Mouse (Mus musculus) brain, embryonic 18.5 days (tissue): ENCODE measurements around the gene Spo11.

Source experiments
- DNase-seq: peaks from one replicate; pipeline ENCODE4 v3.0.0-alpha.2; 2012; ENCODE audit warnings: low read depth, low spot score

Spo11 gene

DNA sequence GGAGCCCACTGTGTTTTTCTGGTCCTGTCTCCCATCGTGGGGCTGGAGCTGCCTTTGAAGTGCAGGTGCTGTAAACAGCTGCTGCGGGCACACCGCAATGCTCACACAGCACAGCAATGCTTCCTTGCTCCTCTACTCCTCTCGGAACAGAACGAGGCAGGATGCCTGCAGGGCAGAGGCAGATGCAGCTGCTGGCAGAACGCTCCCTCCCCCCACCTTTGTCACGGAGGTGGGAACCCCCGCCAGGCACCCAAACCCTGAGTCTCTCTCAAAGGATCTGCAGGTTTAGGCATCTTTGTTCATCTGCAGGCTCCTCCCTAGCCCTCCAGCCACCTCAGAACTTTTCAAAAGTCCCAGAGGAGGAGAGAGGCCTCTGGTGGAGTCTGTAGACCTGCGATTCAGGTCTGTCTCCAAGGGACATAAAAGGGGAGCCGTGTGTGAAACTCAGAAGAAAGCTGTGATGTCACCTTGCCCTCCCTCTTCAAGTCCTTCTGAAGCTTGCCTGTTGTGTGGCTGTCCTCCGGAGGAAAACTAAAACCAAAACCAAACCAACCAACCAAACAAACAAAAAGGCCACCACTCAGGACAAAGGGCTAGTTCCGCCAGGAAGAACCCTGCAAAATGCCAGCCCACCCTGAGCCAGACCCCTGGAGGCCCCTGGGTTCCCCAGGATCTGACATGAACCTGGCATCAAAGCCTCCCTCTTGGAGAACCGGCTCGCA lies at the start of gene Spo11:
Gene Spo11, plus strand, starts transcription at position 292 of the 722 bp plus-strand sequence.
- no peak for DNase-seq

DNA sequence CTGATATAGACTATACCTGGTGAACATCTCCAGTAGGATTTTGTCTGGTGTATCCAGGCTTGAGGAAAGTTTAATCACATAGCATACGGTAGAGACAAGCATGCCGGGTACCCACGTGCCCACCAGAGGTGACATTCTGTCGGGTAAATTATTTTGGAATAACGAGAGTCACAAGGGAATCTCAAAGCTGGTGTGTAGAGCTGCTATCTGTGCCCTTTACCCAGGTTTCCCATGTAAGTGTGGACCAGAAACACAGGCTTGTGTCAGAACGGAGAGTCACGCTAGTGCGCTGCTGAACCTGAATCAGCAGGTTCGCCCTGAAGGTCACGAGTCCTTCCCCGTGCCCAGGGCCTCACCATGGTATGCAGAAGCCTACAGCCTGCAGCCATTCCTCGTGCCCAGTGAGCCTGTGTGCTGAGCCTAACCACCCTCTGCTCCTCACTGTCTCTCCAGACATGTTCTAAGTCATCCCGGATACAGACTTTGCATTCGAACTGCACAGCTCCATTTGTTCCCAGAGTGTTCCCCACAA lies 47.5 kb upstream of the Spo11 start:
- DNase-seq: no peak

DNA sequence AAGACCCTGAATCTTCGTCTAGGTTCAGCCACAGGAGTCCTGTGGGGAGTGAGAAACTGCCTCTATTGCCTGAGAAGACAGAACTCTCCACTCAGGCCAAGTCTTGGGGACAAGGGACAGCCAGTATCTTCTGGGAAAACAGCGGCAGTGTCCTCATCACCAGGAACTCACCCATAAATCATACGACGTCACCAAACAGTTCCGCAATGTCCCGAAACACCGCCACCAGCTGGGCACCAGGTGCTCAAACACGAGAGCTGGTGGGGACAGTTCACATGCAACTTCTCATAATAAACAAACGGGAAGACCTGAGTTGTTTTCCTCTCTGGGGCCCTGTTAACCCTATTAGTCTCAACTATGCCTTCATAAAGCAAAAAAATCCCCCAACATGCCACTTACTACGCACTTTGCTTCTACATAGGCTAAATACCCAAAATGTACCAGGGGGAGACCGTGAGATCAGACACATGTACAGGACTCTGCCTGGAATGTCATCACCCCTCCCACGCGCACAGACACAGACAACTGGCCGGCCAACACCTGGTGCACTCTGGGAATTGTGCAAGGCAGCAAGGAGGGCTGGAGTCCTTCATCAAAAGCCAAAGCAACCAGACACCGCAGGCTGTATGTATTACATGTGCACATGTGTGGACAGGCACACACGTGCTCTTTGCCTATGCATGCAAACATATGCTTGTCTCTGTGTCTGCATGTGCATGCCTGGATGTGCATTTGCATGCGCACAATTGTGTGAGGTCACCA lies 46.2 kb upstream of the Spo11 start:
- no peak for DNase-seq

DNA sequence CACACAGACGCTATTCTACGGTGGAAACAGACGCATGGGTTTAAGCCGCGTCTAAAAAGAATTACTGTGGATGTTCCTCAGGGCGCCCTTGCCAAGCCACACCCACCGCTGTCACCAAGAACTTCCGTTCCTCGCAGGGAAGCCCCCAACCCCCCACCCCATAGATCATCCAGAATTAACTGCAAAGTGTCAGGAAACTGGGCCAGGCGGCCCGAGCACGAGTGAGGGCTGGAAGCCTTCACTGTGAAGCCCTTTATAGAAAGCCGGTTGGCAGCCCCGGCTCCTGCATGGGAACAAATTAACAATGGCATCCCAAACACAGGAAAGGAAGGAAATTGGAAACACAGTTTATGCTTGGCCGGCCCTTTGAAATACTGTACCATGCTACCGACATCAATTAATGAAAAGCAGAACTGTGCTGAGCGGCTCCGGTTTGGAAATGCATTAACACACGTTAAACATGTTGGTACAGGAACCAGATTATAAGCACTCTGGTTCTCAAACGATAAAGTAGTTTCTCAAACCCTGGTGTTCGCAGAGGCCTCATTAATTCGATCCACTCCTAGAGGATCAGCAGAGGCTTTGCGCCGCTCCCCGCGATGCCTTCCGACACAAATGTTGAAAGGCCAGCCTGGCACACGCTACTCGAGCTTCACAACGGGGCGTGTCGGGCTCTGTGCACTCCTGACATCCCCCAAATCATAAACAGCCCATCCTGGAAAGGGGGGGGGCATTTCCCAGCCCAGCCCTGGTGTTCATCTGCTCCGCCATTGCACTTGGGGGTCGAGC lies 43.7 kb upstream of the Spo11 start:
- no peak for DNase-seq

DNA sequence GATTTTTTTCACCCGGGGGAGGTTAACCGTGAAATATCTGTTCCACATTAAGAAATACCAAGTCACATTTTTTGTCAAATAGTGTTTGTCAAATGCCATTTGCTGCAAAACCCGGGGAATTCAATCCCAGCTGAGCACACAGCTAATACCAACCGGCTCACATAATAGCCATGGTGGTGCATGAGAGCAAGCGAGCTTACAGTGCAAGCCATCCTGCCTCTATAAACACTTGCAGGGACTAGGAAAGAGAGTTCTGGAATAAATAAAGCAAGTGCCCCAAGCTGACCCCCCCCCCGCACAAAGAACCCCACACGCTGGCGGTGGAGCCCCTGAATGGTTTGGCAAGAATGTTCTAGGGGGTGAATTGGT lies 43.1 kb upstream of the Spo11 start:
- no peak for DNase-seq

DNA sequence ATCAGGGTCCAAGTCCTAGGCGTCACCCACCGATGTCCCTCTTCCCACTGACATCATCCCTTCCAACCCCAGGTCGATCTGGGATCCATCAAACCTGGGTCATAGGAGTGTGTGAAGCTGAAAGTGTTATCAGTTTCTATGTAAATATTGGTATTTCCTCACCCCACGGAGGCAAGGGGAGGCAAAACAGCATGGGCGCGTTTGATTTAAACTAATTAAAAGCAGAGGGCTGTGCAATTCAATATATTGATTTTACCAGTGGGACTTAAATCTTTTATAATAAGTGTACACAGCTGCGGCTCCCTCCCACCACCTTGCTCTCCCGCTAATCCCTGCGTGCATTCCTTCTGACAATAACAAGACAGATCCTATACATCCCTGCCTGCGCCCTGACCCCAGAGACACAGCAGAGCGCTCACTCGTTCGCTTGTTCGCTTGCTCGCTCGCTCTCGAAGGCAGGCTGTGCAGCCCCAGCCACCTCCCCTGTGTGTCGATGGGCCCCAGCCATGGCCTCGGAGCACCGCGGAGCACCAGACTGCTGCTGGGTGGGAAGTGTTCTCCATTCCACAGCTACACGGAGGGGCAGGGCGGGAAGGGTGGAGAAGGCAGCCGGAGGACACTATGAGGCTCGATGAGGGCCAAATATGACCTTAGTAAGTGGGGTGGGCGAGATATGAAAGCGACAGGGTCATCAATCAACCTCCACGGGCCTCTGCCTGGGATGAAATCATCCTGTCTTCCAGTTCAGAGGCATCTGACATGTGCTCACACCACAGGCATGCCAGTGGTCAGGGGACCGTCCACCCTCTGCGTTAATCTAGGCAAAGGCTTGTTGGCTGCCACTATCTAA lies 42.4 kb upstream of the Spo11 start:
- no peak for DNase-seq

DNA sequence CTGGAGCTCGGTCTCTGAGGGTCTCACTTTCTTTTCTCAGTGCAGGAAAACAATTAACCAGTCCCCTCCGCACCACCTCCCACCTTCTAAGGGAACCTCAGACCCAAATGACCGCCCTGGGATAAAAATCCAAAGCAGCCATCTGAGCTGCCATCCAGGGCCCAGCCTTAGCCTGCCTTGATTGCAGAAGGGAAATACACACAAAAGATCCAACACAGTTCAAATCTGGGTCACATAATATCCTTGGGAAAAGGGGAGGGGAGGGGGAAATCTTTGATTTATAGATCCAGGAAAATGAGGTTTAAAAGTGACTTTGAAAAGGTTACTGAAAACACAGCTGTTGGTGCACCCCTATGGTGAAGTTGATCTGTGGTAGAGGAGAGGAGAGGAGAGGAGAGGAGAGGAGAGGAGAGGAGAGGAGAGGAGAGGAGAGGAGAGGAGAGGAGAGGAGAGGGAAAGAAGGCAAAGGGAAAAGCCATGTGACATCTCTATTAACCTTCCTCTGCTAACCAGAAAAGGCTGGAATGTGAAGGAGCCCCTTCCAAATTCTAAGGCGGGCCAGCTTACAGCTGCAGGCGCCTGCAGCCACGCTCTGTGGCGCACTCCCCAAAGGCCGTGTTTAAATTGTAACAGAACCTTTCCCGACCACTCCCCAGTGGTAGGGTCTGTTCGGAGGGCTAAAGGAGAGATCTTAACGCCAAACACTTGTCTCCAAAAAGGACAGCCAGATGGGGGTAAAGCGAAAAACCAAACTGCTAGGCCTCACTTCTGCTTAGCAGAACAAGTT lies 41.5 kb upstream of the Spo11 start:
- no peak for DNase-seq

DNA sequence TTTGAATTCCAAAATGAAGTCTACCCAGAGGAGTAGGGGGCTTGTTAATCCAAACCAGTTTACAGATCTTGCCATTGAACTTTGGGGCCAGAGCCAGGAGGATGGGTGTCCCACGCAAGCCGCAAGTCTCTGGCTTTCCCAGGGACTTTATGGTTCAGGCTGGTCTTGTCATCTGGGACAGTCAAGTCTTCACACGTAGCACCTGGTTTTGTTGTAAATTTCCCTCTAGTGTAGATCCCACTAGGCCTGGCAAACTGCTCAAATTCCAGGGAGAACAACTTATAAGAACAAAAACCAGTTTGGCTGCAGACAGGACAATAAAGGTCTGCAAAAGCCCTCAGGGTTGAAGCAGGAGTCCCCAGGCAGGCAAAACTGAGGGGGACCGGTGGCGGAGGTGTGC lies 40.7 kb upstream of the Spo11 start:
- DNase-seq: no peak

DNA sequence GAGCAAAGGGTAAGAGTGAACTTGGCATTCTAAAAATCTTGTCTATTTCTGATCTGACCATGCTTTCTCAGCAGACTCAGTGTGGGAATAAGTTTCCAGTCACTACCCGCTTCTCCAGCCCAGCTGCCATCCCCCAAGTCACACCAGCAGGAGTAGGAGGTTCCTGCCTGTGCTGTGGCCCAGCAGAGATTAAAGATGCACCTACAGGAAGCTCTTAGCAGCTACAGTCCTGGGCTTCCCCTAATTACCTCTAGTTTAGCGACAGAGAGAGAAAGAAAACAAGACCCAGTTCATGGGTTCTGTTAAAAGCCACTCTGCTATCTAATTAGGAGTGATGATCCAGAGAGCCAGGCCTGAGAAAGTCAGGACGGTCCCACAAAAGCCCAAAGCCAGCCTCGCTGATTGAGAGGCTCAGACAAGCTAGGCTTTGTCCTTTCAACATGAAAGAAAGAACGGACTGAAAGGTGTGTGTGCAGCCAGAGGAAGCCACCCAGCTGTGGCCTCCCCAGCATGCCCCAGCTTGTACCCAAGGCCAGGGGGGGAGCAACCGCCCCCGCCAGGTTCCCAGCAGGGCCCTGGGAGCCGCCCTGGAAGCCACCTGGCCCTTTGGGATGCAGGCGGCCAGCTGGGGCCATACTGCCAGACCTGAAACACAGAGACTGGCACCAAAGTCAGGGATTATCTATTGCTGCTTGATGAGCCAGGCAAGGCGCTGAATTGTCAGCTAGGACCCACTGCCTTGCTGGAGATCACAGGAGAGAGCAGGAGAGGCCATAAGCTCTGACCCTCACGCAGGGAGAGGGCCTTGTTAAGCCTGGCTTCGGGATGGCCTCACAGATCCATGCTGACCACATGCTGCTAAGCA lies 39.9 kb upstream of the Spo11 start:
- no peak for DNase-seq

DNA sequence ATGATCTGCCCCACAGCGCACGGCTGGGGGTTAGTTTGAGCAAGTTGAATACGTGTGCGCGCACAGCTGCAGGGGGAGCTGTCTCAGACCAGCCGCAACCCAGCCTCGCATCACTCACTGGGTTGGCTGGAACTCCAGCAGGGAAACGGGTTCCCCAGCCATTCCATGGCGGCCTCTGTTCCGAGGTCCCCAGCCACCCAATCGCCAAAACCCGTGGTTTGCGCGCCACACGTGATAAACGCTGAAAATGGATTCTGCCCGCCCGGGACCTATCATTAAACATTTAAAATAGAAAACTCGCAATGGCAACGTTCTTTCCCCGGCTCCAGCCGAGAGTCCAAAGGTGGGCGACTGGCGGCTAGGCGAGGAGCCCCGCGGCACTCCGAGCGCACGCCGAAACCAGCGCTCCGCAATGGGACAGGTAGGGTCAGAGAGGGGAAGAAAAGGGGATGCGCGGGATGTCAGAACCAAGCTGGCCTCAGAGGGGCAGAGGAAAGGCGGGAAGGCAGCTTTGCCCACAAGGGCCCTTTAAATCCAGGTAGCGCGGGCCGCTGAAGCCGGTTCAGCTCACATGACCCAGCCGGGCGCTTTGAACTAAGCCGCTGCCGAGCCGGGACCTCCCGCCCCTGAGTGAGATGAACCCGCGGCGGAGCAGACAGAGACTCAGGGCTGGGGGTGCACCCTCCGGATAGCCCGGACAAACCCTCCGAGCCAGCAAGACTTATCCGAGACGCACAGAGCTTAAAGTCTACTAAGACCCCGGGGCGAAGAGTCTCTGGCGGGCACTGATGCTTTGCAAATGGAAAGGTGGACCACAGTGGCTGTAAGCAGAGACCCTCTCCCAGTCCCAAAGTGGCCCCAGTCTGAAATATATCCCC lies 38.5 kb upstream of the Spo11 start:
- no peak for DNase-seq

DNA sequence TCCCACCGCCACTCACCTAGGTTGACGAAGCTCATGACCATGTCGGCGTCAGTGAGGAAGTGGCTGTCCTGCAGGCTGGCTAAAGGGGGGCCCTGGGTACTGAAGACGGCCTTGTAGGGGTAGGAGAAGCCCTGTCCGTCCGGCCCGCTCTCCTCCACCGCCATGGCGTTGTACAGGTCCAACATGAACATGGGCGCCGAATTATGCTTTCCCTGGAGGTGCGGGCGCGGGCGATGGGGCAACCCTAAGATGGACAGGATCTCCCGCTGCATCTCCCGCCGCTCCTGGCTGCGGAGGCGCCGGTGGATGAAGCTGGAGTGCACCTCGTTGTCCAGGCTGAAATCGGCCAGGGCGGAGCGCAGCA lies 37.9 kb upstream of the Spo11 start:
- DNase-seq: no peak

DNA sequence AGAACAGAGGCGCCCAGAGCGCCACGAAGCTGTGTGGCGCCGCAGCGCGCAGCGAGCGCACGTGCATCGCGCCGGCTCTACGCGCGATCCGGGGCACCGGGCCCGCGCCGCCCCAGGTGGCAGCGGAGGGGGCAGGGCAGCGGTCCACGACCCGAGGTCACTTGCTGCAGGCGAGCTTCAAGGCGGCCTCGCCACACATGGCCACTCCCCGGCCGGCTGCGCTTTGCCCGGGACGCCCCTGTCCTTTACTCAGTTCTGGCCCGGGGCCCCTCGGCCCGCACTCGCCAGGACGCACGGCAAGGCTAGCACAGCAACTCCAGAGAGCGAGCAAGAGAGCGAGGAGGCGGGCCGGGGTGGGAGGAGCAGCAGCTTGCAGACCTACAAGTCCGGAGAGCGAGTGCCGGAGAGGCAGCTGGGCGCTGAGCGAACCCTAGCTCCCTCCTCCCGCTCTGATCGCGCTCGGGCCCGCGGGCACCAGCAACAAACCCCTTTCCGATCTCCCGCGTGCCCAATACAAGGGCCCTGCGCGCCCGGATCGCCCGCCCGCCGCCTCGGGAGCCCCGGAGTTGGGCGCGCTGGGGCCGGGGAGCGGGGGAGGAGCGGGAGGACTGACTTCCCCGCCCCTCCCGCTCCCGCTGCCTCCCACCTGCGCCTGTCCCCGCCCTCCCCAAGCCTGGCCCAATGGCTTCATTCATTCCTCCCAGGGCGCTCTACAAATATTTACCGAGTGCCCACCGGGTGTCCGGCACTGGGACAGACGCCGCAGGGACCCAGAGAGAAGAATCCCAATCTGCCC lies 37.3 kb upstream of the Spo11 start, which contains the start of gene Bmp7:
Gene Bmp7, minus strand, starts transcription at position 319 of the 796 bp plus-strand sequence.
- no peak for DNase-seq

DNA sequence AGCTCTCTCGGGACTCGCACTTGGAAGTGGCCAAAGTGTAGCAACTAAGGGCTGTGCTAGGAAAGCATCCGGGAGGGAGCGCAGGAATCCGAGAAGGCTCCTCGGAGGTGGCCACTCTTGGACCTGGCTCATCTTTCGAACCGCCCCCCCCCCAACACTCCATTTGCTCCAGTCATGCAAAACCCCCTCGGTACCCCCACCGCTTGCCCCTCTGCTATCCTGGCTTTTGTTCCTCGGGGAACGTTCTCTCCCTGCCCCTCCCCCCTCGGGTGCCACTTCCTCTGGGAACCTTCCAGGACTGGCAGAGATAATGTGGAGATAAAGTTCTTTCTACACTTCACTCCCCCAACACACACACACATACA lies 36.7 kb upstream of the Spo11 start:
- DNase-seq: no peak

DNA sequence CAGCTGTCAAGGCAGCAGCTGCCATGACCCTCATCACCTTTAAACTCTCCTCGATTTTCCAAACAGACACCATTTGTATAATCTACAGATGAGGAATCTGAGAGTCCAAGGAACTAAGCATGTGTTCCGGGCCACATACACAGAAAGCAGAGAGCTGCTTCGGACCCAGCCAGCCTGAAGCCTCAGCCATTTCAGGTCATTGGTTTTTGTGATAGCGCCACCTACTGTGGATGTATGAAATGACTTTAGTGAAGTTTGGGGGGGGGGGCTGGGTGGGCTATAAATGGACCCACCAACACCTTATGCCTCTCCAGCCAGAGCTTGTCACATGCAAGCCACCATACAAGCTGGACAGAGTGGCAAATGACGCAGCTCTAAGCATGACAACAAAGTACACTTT lies 28.4 kb upstream of the Spo11 start:
- DNase-seq: no peak

DNA sequence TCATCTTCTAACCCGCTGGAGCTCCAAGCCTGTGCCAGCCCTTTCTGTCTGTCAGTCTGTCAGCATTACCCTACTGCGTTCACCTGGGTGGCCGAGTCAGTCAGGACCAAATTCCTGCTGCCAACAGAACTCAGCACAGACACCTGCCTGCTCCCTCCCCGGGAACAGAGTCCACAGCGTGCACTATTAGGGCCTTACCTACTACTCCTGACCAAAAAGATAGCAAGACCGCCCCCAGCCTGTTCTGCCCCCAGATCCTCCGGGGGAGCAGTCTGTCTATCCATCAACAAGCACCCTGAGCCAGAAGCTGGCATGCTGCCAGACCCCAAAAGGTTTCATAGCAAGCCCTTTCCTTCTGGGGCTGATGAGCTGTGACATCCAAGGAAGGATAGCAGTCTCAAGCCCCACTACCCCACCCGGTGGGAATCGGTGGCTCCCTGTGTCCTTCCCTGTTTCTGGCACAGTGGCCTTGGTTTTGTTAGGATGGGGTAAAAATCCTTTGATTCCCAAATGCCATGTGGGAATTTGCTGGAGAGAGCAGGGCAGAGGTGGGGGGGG lies 27.3 kb upstream of the Spo11 start:
- DNase-seq: no peak

DNA sequence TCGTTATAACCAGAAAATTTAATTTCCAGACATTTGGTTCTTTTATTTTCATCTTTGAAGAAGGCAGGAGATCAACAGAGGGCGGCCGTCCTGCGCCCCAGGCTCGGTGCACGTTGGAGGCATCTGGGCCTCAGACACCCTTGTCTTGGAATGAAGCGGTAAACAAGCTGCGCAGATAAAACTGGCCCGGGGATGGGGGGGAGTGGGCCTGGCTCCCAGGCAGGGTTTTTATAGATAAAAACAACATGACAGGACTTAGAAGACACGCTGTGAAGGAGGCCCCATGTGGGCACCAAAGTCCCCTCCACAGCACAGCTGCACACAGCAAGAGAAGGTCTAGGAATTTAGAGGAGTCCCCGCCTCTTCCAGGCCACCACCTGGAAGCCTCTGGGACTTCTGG lies 26.8 kb upstream of the Spo11 start:
- no peak for DNase-seq

DNA sequence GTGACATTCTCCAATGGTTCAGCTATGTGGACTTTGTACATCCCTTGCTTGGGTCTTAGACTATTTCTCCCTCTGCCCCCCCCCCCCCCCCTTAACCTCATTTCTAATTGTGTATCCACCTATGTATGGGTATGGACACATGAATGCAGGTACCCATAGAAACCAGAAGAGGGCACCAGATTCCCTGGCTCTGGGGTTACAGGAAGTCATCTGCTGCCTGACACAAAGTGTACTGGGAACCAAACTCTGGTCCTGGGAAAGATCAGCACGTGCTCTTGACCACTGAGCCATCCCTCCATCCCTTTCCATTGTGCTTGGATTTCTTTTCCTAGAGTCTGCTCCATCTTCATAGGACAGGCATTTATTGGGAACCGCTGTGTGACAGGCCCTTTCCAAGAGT lies 25.5 kb upstream of the Spo11 start:
- DNase-seq: no peak

DNA sequence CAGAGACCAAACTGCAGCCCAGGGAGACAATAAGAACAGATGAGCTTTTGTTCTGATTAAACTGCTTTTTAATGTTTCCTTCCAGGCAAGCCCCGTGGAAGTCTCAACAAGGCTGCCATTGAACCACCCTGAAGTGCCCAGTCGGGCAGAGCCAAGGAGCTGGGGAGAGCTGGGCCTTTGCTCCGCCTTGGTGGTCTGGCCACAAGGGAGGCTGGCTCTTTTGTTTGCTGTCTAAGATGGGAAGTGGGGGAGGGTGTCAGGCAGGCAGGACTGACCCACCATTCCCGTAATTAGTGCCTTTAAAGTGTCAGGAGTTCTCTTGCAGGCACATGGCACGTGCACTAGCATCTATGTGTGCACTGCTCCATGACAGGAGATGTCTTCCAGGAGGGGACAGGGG lies 18.9 kb upstream of the Spo11 start:
- DNase-seq: no peak
